Mouse (Mus musculus) left cerebral cortex, adult 2 months (tissue): Measurements from ENCODE around the gene Tnni1. TPM values are rescaled to one million over a fixed set of nuclear protein-coding genes. Genes with fewer than 3 reads are reported as not detected.

Experiments
- DNase-seq, 2 experiments: peaks; one replicate each; pipeline ENCODE4 v3.0.0; 2021 to 2022; ENCODE audit warnings: low spot score in 2 of 2, mixed read lengths in 1 of 2; ENCODE audit errors: extremely low spot score in 1 of 2
- H3K27ac ChIP-seq: fragments of 200-600 bp; 2 replicates; pipeline ENCODE4 v1.8.1; 2022
- H3K4me3 ChIP-seq: fragments of 200-600 bp; 2 replicates; pipeline ENCODE4 v1.8.1; 2022
- CTCF ChIP-seq: fragments of 200-600 bp; IDR thresholded peaks from 2 replicates; pipeline ENCODE4 v1.8.1; 2022; ENCODE audit warnings: antibody characterized with exemption, mild to moderate bottlenecking, moderate library complexity
- intact Hi-C: fragments of 180-260 bp; cut with DNase I; formaldehyde crosslinking; loops from one replicate; pipeline ENCODE4 v1.15.1; 2025
- total RNA-seq, 2 experiments: library from RNA; stranded (reverse); gene quantifications; 2 replicates each; pipeline ENCODE4 v1.2.3; 2021

Tnni1 gene
- total RNA-seq, 2 experiments from 2014 or later = 1.6 to 1.7 TPM

DNA sequence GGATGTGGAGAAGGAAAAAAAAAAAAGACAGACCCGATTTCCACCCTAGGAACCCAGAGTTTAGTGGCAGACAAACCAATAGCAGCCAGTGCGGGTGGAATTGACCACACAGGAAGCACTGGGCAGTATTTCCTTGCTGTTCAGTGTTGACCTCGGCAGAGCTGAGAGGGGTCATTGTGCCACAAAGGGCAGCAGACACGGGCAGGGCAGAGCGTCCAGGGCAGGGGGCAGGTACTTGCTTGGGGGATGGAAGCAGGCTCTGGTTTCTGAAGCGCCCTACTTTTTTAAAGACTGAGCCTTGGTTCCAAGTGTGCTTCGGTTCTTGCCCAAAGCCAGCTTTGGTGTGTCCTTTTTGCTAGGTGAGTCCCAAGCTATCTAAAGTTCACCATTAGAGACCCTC lies 9.0 kb upstream of the Tnni1 start:
- no peak overlapping the region for H3K27ac ChIP-seq
- no peak for TF ChIP-seq CTCF
- intact Hi-C loops = no loop called here
- DNase-seq = no peak
- H3K4me3 ChIP-seq = no peak overlapping the region

- no peak for TF ChIP-seq CTCF
- intact Hi-C loops = no loop called here
- Histone ChIP-seq H3K4me3 (no peak overlapping the region), H3K27ac (no peak overlapping the region)
- no peak for DNase-seq
Measured at GRCm38 (mm10) chr1:135770896-135771572, 8.2 kb upstream of the Tnni1 start.

- H3K4me3 ChIP-seq = no peak overlapping the region
- no peak for DNase-seq
- no peak for TF ChIP-seq CTCF
- intact Hi-C loops = no loop called here
- no peak overlapping the region for H3K27ac ChIP-seq
Measured at GRCm38 (mm10) chr1:135771573-135771970, 7.7 kb upstream of the Tnni1 start.

DNA sequence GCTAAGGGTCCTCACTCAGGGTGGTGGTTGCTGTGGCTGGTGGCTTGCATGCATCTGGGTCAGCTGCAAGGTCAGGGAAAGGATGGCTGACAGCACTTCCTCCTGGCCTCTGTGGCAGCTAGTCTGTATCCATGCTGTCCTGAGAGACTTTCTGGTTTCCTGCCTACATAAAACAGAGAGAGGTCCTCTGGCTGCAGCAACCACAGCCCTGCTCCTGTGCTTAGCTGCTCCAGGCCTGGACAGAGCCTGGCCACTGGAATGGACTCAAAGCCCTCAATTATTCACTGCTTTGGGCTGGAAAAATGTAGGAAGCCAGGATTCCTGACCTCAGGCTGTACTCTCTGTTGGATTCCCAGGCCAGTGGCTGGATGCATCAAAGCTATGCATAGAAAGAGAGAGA lies 2.6 kb upstream of the Tnni1 start:
- H3K4me3 ChIP-seq = no peak overlapping the region
- TF ChIP-seq CTCF = no peak
- DNase-seq = no peak
- H3K27ac ChIP-seq = no peak overlapping the region
- intact Hi-C loops = no loop called here

- DNase-seq = no peak
- no peak for TF ChIP-seq CTCF
- Histone ChIP-seq H3K27ac (no peak overlapping the region), H3K4me3 (no peak overlapping the region)
- intact Hi-C loops = no loop called here
Measured at GRCm38 (mm10) chr1:135777046-135777445, 2.2 kb upstream of the Tnni1 start.

DNA sequence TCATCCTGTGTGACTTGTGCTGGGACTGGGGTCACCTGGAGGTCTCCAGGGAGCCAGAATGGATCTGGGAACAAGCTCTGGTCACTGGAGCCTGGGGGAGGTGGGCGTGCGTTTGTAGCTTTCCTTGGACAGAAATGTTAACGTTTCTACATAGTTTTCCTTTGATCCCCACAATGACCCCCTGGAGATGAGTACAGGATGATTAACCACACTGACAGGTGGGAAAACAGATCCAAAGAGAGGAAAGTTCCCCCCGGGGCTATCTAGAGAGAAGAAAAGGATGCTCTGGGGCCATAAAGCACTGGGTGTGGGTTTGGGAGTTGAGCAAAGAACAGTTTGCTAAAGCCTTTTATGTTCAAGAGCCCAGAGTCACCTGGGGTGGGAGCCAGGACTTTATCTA lies 1.4 kb downstream of the Tnni1 start:
- no peak for DNase-seq
- Histone ChIP-seq H3K27ac (no peak overlapping the region; the same call in 1 of the 2 replicates), H3K4me3 (no peak overlapping the region)
- intact Hi-C loops = loop anchor here (1.0 kb wide), 2 partner anchors 27 to 61 kb away; no protein-coding TSS in a partner anchor
- TF ChIP-seq CTCF = no peak

GRCm38 (mm10) chr1:135781220-135781619 lies 2.0 kb downstream of the Tnni1 start:
- Histone ChIP-seq H3K4me3 (no peak overlapping the region), H3K27ac (no peak overlapping the region)
- peak; percentile 65 to 73 for DNase-seq
- intact Hi-C loops = loop anchor here (1.0 kb wide), 2 partner anchors 28 to 62 kb away; no protein-coding TSS in a partner anchor
- peak; percentile 81 for TF ChIP-seq CTCF

- H3K27ac ChIP-seq = peak overlapping the region; percentile 55
- intact Hi-C loops = no loop called here
- no peak overlapping the region for H3K4me3 ChIP-seq
- no peak for DNase-seq
- no peak for TF ChIP-seq CTCF
Measured at GRCm38 (mm10) chr1:135782816-135783215, 3.6 kb downstream of the Tnni1 start.

DNA sequence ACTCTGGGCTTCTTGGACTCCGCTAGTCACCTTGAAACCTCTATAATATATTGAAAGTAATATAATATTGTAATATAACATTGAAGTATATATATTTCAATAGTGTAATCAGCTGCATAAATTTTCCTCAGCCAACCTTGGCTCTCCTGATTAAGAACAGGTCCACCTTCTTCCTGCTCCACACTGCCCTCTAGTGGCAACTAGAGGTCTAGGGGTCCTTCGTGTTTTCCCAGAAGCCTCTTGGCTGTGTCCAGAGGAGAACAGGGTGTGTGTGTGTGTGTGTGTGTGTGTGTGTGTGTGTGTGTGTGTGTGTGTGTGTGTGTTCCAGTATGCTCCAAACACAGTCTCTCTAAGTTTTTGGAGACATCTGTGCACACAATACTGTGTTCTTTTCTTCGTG lies 8.6 kb downstream of the Tnni1 start:
- intact Hi-C loops = loop anchor here (2.0 kb wide), 1 partner anchor 35 kb away; no protein-coding TSS in a partner anchor
- DNase-seq = peak; percentile 67
- Histone ChIP-seq H3K27ac (no peak overlapping the region), H3K4me3 (no peak overlapping the region)
- TF ChIP-seq CTCF = peak; percentile 68

GRCm38 (mm10) chr1:135788708-135789107 lies 9.5 kb downstream of the Tnni1 start:
- intact Hi-C loops = loop anchor here (2.0 kb wide), 1 partner anchor 36 kb away; no protein-coding TSS in a partner anchor
- TF ChIP-seq CTCF = peak; percentile 49
- Histone ChIP-seq H3K27ac (no peak overlapping the region), H3K4me3 (no peak overlapping the region)
- DNase-seq = peak in 1 of 2 experiments; percentile 41

GRCm38 (mm10) chr1:135789815-135790214 lies 10.6 kb downstream of the Tnni1 start:
- no peak overlapping the region for H3K27ac ChIP-seq
- intact Hi-C loops = loop anchor here (2.0 kb wide), 1 partner anchor 37 kb away; no protein-coding TSS in a partner anchor
- DNase-seq = peak; percentile 55 to 77
- peak; percentile 89 for TF ChIP-seq CTCF
- no peak overlapping the region for H3K4me3 ChIP-seq

- DNase-seq = no peak
- no peak for TF ChIP-seq CTCF
- no peak overlapping the region for H3K27ac ChIP-seq
- intact Hi-C loops = no loop called here
- H3K4me3 ChIP-seq = no peak overlapping the region
Measured at GRCm38 (mm10) chr1:135792143-135792939, 13.1 kb downstream of the Tnni1 start.
